Mouse (Mus musculus) spleen, embryonic (tissue): ENCODE measurements at regions not wholly inside any gene's neighbourhood (a gene's known extent, or its start where the extent isn't known, plus 50 kb on each side); places are given as distances from the start of the nearest gene placed in this dataset.

Experiments used
- CTCF ChIA-PET: fragments of 350-600 bp; sonication (Branson Sonifier 250); formaldehyde crosslinking; loops from one replicate; lab custom pipeline; 2022; lab: Charles Lee

- CTCF ChIA-PET = no interaction called here
These were observed 107.4 kb upstream of the Insig1 start for GRCm38 (mm10) chr5:27963765-27964164.

- CTCF ChIA-PET = interaction anchor here (1.6 kb wide), 1 partner anchor 98 kb away, joined by 5 read pairs; no protein-coding TSS in a partner anchor
These were observed 76.0 kb upstream of the Insig1 start for GRCm38 (mm10) chr5:27995186-27995585.

GRCm38 (mm10) chr5:27997751-27998150, 73.4 kb upstream of the Insig1 start:
- CTCF ChIA-PET = no interaction called here

- CTCF ChIA-PET = no interaction called here
These were observed 68.2 kb upstream of the Insig1 start for GRCm38 (mm10) chr5:28002922-28003321.

GRCm38 (mm10) chr5:28003756-28004486, 67.2 kb upstream of the Insig1 start:
- CTCF ChIA-PET = no interaction called here

GRCm38 (mm10) chr5:28004487-28004827, 66.7 kb upstream of the Insig1 start:
- CTCF ChIA-PET = no interaction called here

- CTCF ChIA-PET = no interaction called here
These were observed 61.8 kb upstream of the Insig1 start for GRCm38 (mm10) chr5:28009386-28009785.

GRCm38 (mm10) chr5:28009871-28010270, 61.3 kb upstream of the Insig1 start:
- CTCF ChIA-PET = no interaction called here

GRCm38 (mm10) chr5:28010529-28010928, 60.6 kb upstream of the Insig1 start:
- CTCF ChIA-PET = no interaction called here

- CTCF ChIA-PET = no interaction called here
These were observed 58.7 kb upstream of the Insig1 start for GRCm38 (mm10) chr5:28012496-28012895.

GRCm38 (mm10) chr5:28013619-28014273, 57.4 kb upstream of the Insig1 start:
- CTCF ChIA-PET = no interaction called here

- CTCF ChIA-PET = no interaction called here
These were observed 51.3 kb upstream of the Insig1 start for GRCm38 (mm10) chr5:28019864-28020263.
